Mouse (Mus musculus) cerebellum, postnatal 14 days (tissue): ENCODE measurements around the gene Ubn1.

Experiments used
- DNase-seq, 2 experiments: peaks; one replicate each; pipeline ENCODE4 v3.0.0; 2021; ENCODE audit warnings: mixed read lengths in 2 of 2

The Ubn1 gene

DNA sequence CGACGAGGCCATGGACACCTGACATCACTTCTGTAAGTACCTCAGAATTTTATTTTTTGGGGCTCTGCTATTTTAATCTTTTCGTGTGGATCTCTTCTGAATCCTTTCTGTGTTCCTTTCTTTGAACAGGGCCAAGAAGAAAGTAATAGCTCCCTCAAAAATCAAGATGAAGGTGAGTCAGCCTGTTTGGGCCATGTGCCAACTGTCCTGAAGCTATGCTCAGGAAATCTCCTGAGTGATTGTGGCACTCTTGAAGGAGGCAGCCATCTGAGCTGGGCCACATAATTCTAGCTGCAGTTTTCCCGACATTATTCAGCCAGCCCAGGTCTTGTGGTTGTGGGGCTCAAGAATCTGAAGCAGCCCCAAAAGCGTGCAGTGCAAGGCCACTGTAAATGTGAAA, 24.5 kb downstream of the Ubn1 start:
- no peak for DNase-seq

DNA sequence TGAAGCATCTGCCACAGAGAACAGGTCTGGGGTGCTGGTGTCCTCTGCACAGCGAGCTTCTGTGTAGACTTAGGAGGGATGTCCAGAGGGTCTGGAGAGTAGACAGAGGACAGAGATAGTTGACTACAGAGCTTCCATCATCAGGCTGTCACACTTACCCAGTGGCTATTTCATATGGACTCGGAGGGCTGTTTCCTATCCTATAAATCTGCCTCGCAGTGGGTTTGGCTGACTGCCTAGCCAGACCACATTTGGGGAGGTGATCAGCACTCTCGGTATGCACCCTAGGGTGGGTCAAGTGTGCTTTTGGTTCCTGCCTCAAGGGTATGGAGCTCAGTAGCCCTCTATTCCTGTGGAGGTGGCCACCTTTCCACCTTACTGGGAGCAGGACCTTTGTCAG, 35.3 kb downstream of the Ubn1 start:
- DNase-seq = no peak

DNA sequence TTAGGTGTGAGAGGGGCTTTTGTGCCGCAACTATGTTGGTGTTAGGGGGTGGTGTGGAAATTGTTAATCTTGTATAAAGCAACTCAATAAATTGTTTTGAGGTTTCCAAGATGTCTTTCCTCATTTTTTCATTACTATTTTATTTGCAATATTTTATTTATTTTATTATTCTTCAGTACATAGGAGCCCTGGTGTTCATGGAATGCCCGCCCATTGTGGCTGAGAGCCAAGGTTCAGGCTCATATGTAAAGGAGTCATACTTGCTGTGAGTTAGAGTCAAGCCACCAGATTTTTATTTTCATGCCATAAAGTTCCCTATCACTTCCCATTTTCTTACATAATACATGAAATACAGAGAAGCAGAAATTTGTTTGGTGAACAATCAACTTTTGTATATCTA, 36.3 kb downstream of the Ubn1 start:
- DNase-seq = no peak

DNA sequence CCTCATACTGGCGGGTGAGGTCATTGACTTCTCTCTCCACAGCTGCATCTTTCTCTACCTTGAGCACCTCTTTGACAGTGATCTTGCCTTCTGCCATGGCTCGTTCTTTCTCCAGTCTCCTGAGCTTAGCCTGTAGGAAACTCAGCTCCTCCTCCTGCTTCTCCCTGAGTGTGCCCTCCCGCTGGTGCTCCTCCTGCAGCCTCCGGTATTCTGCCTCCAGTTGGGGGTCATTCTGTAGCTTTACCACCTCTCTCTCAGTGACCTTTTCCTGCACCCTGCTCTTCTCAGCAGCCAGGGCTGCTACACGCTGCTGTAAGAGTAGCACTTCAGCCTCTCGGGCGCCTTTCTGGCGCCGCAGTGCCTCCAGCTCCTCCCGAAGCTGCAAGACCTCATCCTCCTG, 39.2 kb downstream of the Ubn1 start:
- DNase-seq = no peak

DNA sequence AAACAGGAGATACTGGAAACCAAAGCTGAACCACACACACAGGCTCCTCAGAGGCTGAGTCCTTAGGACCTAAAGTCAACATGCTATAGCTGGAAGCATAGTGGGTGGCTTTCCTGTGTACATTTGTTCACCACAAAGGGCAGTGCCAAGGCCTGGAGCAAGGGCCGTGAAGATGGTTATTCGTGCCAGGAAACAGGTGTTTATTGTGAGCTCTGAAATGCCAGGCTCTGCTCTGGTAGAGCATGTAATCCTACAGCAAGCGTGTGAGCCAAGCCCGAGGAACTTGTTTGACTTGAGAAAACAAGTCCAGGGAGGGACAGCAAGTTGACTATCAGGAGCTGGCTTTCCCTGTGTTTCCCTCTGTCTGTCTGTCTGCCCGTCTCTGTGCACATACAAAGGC, 43.4 kb downstream of the Ubn1 start:
- DNase-seq = no peak

DNA sequence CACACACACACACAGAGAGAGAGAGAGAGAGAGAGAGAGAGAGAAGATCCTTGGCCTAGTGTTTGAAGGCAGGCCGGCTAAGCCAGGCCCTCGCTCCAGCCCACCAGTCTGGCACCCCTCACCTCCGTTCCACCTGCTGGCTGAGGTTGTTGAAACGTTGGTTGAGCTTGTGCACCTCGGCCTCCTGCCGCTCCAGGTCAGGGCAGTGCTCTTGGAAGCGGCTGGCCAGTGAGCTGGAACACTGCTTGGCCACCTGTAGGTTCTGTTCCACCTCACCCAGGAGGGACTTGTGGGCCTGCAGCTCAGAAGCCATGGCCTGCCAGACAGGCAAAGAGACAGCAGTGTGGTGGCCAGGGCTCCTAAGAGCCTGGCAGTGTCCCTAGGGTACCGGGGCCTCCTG, 46.6 kb downstream of the Ubn1 start:
- no peak for DNase-seq

DNA sequence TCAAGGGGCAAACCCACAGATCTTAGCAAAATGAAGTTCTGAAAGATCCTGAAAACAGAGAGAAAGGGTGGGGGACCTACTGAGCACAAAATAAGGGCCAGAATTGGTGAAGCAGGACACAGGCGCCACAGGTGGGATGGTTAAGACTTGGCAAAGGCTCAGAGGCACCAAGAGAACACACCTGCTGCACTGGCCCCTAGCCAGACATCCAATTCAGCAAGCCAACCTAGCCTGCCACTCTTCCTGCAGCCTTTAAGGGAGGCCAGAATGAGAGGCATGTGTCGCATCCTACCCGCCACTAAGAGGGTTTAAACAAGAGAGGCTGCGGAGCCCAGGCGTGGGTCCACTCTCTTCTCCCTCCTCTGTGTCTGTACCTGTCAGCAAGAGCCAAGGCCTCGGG, 51.1 kb downstream of the Ubn1 start:
- DNase-seq = peak; percentile 92 to 93

DNA sequence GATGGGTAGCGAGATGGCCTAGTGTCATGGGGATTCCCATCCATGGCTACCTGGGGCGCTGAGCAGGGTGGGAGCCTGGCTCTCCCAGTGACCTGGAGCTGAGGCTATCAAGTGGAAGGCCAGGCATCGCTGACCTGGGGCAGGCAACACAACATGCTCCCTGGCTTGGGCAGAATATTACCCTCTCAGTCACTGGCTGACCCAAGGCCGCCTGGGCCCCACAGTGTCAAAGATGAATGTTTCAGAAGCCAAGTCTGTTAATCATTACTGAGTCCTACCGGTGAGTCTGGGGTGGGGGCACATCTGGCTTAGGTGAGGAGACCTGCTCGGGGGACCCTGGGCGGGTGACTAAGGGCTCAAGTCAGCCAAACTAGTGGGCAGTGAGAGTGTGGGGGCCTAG, 60.0 kb downstream of the Ubn1 start:
- DNase-seq = no peak

DNA sequence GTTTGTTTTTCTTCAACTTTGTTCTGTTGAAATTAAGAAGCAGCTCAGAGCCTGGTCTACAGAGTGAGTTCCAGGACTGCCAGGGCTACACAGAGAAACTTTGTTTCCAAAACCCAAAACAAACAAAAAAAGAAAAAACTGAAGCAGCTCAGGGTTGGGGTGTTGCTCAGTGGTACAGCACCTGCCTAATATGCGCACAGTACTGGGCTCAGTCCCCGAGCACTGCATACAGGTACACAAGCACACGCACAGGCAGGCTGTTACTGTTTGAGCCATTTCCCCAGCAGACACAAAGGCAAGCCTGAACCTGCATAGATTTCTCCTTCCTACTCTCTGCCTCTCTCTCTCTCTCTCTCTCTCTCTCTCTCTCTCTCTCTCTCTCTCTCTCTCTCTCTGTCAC, 61.2 kb downstream of the Ubn1 start:
- DNase-seq = no peak

DNA sequence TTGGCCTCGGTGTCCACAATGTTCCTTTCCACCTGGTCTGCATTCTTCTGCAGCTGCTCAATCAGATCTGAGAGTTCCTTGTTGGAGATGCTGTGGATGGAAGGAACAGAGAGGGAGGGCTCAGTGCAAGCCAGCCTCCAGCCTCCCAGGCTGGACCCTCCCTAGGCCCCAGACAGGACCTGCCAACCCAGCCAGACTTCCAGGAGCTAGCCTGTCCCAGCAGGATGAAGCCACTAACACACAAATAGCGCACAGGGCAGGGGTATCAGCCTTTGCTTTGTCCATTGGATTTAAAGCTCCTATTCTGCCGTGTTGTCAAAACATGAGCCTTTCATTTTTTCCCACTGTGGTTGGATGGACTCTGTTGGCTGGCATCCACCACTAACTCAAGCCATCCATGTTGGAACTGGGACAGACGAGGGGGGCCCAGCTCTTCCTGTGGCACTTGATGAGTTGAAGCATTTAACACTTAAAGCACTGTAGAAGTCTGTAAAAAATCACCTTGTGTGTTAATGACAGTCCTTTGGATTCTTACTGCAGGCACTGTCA, 63.2 kb downstream of the Ubn1 start:
- peak; percentile 33 to 38 for DNase-seq

DNA sequence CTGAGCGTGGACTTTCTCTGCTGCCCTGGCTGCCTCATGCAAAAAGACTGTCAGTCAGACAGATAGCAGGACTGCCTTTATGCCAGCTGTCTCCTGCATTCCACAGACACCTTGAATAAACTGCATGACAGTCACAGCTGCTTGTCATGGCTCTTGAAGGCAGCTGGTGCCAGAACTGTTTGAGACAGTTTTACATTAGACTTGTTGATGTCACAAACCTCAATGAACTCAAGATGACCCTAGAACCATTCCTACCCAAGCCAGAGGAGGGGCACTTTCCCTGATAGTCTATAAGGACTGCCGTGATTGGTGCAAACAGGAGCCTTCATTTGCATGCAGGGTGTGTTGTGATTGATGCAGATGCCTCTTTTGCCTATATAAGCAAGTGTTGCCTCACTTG, 63.7 kb downstream of the Ubn1 start:
- no peak for DNase-seq

DNA sequence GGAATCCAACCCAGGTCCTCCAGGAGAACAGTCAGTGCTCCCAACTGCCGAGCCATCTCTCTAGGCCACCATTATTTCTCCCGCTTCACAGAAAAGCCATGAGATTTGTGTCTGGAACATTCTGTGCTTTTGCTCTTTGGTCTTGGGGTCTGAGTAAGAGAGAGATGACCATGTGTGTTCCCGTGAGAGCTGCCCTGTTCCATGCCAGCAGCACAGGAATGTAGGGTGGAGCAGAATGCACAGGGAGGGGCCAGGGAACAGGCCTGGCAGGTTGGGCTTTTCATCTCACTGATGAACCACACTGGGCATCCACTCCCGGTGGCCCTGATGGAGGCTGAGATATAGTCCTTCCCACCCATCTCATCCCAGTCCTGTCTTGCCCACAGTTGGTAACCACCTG, 69.5 kb downstream of the Ubn1 start:
- no peak for DNase-seq

DNA sequence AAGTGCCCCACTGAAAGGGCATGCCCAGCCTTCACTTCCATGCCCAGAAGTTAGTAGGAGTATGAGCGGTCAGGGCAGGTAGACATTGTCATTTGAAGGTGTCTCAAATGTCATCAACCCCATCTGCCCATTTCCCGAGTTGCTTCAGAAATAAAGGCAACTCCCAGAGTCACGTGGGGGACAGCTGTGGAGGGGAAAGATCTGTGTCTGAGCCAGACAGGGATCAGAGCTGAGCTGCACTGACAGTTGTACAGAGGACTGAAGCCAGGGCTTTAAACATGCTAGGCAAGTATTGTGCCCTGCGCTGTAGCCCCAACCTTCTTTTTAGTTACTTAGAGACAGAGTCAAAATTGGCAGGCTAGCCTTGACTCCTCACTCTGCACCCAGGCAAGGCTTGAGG, 70.0 kb downstream of the Ubn1 start:
- DNase-seq = no peak

DNA sequence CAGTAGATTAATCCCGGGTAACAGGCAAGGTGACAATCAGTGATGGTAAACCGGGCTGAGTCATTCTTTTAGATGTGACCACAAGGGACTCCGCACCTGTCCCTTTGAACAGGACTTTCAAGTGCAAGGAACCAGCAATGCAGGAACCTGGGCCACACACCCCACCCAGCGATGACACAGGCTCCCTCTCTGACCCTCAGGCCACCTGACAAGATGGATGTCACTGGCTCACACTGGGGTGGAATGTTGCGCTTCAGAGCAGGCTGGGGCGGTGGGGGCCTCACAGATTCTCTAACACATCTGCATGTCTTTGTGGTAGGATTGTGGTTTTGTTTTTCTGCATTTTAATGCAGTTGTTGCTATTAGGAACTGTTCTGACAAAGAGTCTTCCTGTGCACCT, 73.6 kb downstream of the Ubn1 start:
- DNase-seq = no peak

DNA sequence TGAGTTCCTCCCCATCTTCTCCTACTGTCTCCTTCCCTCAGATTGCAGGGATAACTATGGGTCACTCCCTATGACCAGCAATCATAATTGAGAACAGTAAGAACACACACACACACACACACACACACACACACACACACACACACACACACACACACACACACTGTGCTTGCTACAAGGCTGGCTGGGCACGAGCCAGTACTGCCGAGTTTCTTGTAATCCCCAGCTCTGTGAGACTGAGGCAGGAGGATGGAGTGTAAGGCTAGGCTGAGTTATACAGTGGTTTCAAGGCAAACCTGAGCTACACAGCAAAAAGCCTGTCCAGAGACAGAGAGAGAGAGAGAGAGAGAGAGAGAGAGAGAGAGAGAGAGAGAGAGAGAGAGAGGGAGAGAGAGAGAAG, 80.3 kb downstream of the Ubn1 start:
- DNase-seq = no peak

DNA sequence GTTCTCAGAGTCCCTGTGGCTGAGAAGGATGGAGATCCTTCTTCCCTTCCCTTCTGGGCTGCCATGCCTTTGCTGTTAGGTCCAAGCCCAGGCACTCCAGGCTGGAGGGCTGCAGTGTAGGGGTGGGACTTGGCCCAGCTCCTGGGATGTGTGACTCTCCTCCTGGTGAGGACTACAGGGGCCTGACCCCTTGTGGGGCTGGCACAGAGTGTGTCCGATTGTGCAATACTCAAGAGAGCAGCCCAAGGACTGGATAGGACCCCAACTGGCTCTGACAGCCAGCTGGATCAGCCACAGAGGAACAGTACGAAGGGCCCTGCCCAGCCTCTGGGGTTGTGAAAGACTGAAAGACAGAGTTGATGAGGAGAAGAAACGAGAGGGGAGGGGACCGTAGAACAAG, 80.9 kb downstream of the Ubn1 start:
- DNase-seq = no peak

DNA sequence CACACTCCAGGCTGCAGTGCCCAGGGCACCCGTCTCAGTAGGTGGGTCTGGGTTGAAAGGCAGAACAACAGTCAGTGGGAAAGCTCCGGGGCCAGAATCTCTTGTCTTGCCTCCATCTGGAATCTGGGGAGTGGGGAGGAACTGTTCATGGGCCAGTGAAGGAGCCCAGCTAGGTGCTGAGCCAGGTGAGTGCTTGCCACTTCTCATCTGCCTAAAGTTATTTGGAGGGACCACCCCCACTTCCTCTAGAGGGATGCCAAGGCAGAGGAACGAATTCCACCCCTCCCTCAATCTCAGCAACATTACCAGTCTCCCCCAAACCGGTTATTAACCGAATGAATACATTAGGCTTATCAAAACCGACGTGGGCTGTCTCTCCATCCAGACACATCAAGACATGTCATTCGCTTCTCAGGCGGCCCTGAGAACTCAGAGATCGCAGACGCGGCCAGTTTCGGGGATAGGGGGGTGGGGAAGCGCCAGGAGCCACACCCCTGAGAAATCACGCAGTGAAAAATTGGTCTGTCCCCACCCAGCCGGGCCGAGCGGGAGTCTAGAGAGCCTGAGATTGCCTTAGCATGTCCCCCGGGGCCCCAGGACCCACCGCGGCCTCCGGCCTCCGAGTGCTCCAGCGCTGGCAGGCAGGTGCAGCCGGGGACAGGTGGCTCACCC, 81.5 kb downstream of the Ubn1 start:
- DNase-seq = no peak

DNA sequence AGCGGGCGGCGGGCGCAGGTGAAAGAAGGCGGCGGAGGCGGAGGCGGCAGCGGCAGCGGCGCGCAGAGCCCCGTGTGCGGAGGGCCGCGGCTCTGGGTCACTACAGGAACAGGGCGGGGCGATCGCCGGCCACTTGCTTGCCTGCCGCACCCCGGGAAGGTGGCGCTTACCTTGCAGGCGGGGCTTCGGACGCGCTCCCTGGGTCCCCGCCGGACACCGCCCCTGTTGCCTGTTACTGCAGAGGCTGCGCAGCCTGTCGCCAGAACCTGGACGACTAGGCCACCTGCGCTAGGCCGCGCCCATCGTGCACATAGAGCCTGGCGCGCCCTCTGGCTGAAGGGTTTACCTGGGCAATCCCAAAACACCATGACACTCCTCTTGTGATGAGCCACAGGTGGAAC, 82.5 kb downstream of the Ubn1 start, which contains the start of gene Ppl:
TSS of gene Ppl (minus strand) at position 21 of the 401 bp plus-strand sequence.
- DNase-seq = peak; percentile 52 to 56

DNA sequence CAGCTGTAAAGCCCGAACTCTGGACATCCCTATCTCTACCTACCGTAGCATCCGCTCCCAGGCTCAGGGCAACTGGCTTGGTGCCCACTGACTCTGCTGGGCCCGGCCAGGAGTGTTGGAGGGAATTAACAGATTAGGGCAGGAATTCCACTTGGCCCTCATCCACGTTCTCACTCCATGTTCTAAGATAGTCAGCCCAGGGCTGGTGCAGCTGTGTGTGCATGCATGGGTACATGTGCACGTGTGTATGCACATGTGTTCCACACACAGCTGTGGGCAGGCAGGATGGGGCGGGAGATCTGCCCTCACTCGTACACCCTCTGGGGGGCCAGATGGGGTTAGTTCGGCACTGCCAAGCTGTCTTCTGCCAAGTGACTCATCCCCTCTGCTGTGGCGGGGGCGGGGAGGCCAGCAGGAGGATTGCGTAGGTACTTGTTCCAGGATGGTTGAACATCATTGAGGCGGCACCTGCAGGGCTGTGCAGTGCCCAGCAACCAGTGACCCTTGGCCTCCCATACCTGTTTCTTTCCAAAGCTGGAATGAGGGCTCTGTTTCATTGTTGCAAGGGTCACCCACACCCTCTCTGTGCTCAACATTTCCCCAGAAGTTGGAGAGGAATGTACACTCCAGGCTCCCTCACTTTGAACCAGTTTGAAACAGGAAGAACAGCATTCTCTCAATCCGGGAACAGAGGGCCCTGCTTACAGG, 84.9 kb downstream of the Ubn1 start:
- DNase-seq = peak; percentile 49 to 59

DNA sequence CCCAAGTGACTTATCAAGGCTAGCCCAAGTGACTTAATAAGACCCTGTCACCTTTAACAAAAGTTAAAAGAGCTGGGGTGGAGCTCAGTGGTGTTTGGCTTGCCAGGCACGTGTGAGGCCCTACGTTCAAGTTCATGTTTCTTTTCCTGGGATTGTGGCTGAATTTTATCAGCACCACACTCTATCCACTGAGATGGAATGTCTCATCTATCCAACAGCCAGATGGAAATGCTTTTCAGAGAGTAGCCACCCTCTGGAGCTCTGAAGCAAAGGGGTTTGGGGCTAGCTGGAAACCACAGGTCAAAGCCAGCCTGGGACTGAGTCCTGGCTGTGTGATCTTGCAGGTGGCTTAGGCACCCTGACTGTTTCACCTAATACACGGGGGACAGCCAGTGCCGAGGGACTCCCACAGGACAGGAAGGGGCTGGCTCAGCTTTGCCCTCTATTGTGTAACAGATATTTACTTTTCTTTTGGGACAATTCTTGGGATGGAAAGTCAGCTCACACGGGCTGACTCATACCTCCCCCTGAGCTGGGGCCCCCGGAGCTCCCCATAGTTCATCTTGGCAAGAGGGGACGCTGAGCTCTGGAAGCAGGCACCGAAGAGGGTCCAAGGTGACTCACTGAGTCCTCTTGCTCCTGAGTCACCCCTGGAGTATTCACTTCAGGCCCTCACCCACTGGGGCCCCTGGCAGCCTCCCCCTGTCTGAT, 85.8 kb downstream of the Ubn1 start:
- DNase-seq = no peak
